Mouse (Mus musculus) NIH3T3 (cell line): ENCODE results near the gene Kdm1a.

Experiments
- DNase-seq: peaks from one replicate; pipeline ENCODE4 v3.0.0-alpha.2; 2012; ENCODE audit warnings: low read depth

The Kdm1a gene

GRCm38 (mm10) chr4:136526412-136526811, 76.1 kb downstream of the Kdm1a start:
- DNase-seq = peak; percentile 76

GRCm38 (mm10) chr4:136524309-136524708, 78.2 kb downstream of the Kdm1a start:
- no peak for DNase-seq

- DNase-seq = no peak
These were observed 80.6 kb downstream of the Kdm1a start for GRCm38 (mm10) chr4:136521898-136522297.

GRCm38 (mm10) chr4:136519866-136520265, 82.7 kb downstream of the Kdm1a start:
- no peak for DNase-seq

GRCm38 (mm10) chr4:136518576-136518975, 83.9 kb downstream of the Kdm1a start:
- no peak for DNase-seq

- peak; percentile 30 for DNase-seq
These were observed 84.4 kb downstream of the Kdm1a start for GRCm38 (mm10) chr4:136518141-136518540.

- DNase-seq = no peak
These were observed 89.6 kb downstream of the Kdm1a start for GRCm38 (mm10) chr4:136512905-136513304.

GRCm38 (mm10) chr4:136511708-136512107, 90.8 kb downstream of the Kdm1a start:
- DNase-seq = peak; percentile 67

- DNase-seq = no peak
These were observed 92.7 kb downstream of the Kdm1a start for GRCm38 (mm10) chr4:136509857-136510256.

GRCm38 (mm10) chr4:136505426-136506215, 96.9 kb downstream of the Kdm1a start:
- peak; percentile 53 for DNase-seq
